Mouse (Mus musculus): ENCODE results near the gene Cemip. TPM values are rescaled to one million over a fixed set of nuclear protein-coding genes. Genes with fewer than 3 reads are reported as not detected.

Gene Cemip
- total and polyA plus RNA-seq, 3 experiments = under 0.01 TPM; not detected in 2

- DNase-seq (ENCODE audit: extremely low read depth) = no peak
- in situ Hi-C loops (cut with MboI; ENCODE audit: low pct_ligation_motif_present, low pct_unique_long_range_greater_than_20kb, low sequenced_read_pairs) = no loop called here
- dilution Hi-C loops (cut with MboI; ENCODE audit: extremely low pct_ligation_motif_present, extremely low pct_unique_long_range_greater_than_20kb, low sequenced_read_pairs) = no loop called here
- H3K27me3 ChIP-seq (replicated peaks) = peaks cover 18% of the 10 kb centered on the region
- no peaks in the 10 kb centered on the region for H3K79me2 ChIP-seq (replicated peaks; ENCODE audit: control insufficient read depth, extremely low read depth, insufficient read depth, poor library complexity, severe bottlenecking)
- H3K9me3 ChIP-seq (replicated peaks; ENCODE audit: low read length) = no peaks in the 10 kb centered on the region
- no peak for TF ChIP-seq CTCF (conservative IDR thresholded peaks at IDR 0.05 in 1 of 2, IDR thresholded peaks at IDR 0.05 in 1 of 2; ENCODE audit: low read depth in 2 of 2, low read length in 2 of 2)
- no peak for TF ChIP-seq SMC3 (IDR thresholded peaks at IDR 0.05; ENCODE audit: low read depth, low read length)
- TF ChIP-seq ETS1 (conservative IDR thresholded peaks at IDR 0.05; ENCODE audit: low read depth, low read length) = no peak
- no peaks in the 10 kb centered on the region for H3K4me1 ChIP-seq (ENCODE audit: control insufficient read depth in 1 of 2, insufficient read depth in 2 of 2)
- no peak overlapping the region for H3K4me3 ChIP-seq (replicated peaks in 1 of 3; ENCODE audit: low read depth in 2 of 3, low read length in 2 of 3, poor library complexity in 1 of 3)
- H3K36me3 ChIP-seq (replicated peaks in 1 of 2; ENCODE audit: control insufficient read depth in 1 of 2, insufficient read depth in 1 of 2, low read length in 1 of 2) = no peaks in the 10 kb centered on the region
- H3K27ac ChIP-seq (ENCODE audit: insufficient read depth, low read depth) = no peak overlapping the region
- no peak overlapping the region for H3K4me2 ChIP-seq (ENCODE audit: insufficient read depth, low read depth, poor library complexity, severe bottlenecking)
- no peak overlapping the region for H3K9ac ChIP-seq (ENCODE audit: insufficient read depth, low read depth)
These were observed 12.4 kb downstream of the Cemip start for GRCm38 (mm10) chr7:84073856-84074255.

GRCm38 (mm10) chr7:84068931-84069330 is 17.4 kb downstream of the Cemip start:
- no peaks in the 10 kb centered on the region for H3K9me3 ChIP-seq (replicated peaks; ENCODE audit: low read length)
- no peaks in the 10 kb centered on the region for H3K79me2 ChIP-seq (replicated peaks; ENCODE audit: control insufficient read depth, extremely low read depth, insufficient read depth, poor library complexity, severe bottlenecking)
- no peaks in the 10 kb centered on the region for H3K27me3 ChIP-seq (replicated peaks)
- no peaks in the 10 kb centered on the region for H3K36me3 ChIP-seq (replicated peaks in 1 of 2; ENCODE audit: control insufficient read depth in 1 of 2, insufficient read depth in 1 of 2, low read length in 1 of 2)
- no peak overlapping the region for H3K9ac ChIP-seq (ENCODE audit: insufficient read depth, low read depth)
- H3K4me3 ChIP-seq (replicated peaks in 1 of 3; ENCODE audit: low read depth in 2 of 3, low read length in 2 of 3, poor library complexity in 1 of 3) = no peak overlapping the region
- no peaks in the 10 kb centered on the region for H3K4me1 ChIP-seq (ENCODE audit: control insufficient read depth in 1 of 2, insufficient read depth in 2 of 2)
- dilution Hi-C loops (cut with MboI; ENCODE audit: extremely low pct_ligation_motif_present, extremely low pct_unique_long_range_greater_than_20kb, low sequenced_read_pairs) (no loop called here), in situ Hi-C loops (cut with MboI; ENCODE audit: low pct_ligation_motif_present, low pct_unique_long_range_greater_than_20kb, low sequenced_read_pairs) (no loop called here)
- H3K27ac ChIP-seq (ENCODE audit: insufficient read depth, low read depth) = no peak overlapping the region
- H3K4me2 ChIP-seq (ENCODE audit: insufficient read depth, low read depth, poor library complexity, severe bottlenecking) = no peak overlapping the region
- TF ChIP-seq MYC (IDR thresholded peaks at IDR 0.05; ENCODE audit: low read depth, low read length) (no peak), CHD2 (IDR thresholded peaks at IDR 0.05; ENCODE audit: low read length) (no peak), BHLHE40 (IDR thresholded peaks at IDR 0.05; ENCODE audit: low read depth, low read length) (no peak)
- DNase-seq (ENCODE audit: extremely low read depth) = no peak

- H3K36me3 ChIP-seq (replicated peaks in 1 of 2; ENCODE audit: control insufficient read depth in 1 of 2, insufficient read depth in 1 of 2, low read length in 1 of 2) = no peaks in the 10 kb centered on the region
- in situ Hi-C loops (cut with MboI; ENCODE audit: low pct_ligation_motif_present, low pct_unique_long_range_greater_than_20kb, low sequenced_read_pairs) = no loop called here
- no peaks in the 10 kb centered on the region for H3K9me3 ChIP-seq (replicated peaks; ENCODE audit: low read length)
- dilution Hi-C loops (cut with MboI; ENCODE audit: extremely low pct_ligation_motif_present, extremely low pct_unique_long_range_greater_than_20kb, low sequenced_read_pairs) = no loop called here
- no peak overlapping the region for H3K4me2 ChIP-seq (ENCODE audit: insufficient read depth, low read depth, poor library complexity, severe bottlenecking)
- no peaks in the 10 kb centered on the region for H3K4me1 ChIP-seq (ENCODE audit: control insufficient read depth in 1 of 2, insufficient read depth in 2 of 2)
- H3K4me3 ChIP-seq (replicated peaks in 1 of 3; ENCODE audit: low read depth in 2 of 3, low read length in 2 of 3, poor library complexity in 1 of 3) = no peak overlapping the region
- H3K79me2 ChIP-seq (replicated peaks; ENCODE audit: control insufficient read depth, extremely low read depth, insufficient read depth, poor library complexity, severe bottlenecking) = no peaks in the 10 kb centered on the region
- TF ChIP-seq JUND (conservative IDR thresholded peaks at IDR 0.05; ENCODE audit: low read depth, low read length) (no peak), ZKSCAN1 (IDR thresholded peaks at IDR 0.05; ENCODE audit: borderline replicate concordance, low read depth, low read length) (no peak), ETS1 (conservative IDR thresholded peaks at IDR 0.05; ENCODE audit: low read depth, low read length) (no peak), MAX (IDR thresholded peaks at IDR 0.05; ENCODE audit: low read length) (no peak), EP300 (IDR thresholded peaks at IDR 0.05; ENCODE audit: low read length) (no peak), GABPA (IDR thresholded peaks at IDR 0.05; ENCODE audit: insufficient replicate concordance, low read depth, low read length) (no peak), E2F4 (IDR thresholded peaks at IDR 0.05; ENCODE audit: insufficient replicate concordance, low read depth, low read length) (no peak), CHD2 (IDR thresholded peaks at IDR 0.05; ENCODE audit: low read length) (no peak), IRF4 (IDR thresholded peaks at IDR 0.05; ENCODE audit: low read depth, low read length) (no peak), BHLHE40 (IDR thresholded peaks at IDR 0.05; ENCODE audit: low read depth, low read length) (no peak), NELFE (IDR thresholded peaks at IDR 0.05; ENCODE audit: low read depth, low read length) (no peak)
- H3K27me3 ChIP-seq (replicated peaks) = peaks cover 22% of the 10 kb centered on the region
- DNase-seq (ENCODE audit: extremely low read depth) = no peak
- no peak overlapping the region for H3K27ac ChIP-seq (ENCODE audit: insufficient read depth, low read depth)
- H3K9ac ChIP-seq (ENCODE audit: insufficient read depth, low read depth) = no peak overlapping the region
These were observed 26.5 kb downstream of the Cemip start for GRCm38 (mm10) chr7:84059799-84060198.

Data from CH12.LX (cell line).